Mouse (Mus musculus) layer of hippocampus, postnatal 14 days (tissue): Measurements from ENCODE around the gene Nfe2. TPM values are rescaled to one million over a fixed set of nuclear protein-coding genes. Genes with fewer than 3 reads are reported as not detected.

Source experiments
- DNase-seq, 2 experiments: peaks; one replicate each; pipeline ENCODE4 v3.0.0; 2021 to 2022; ENCODE audit warnings: low spot score in 2 of 2, mixed read lengths in 1 of 2
- long read RNA-seq, 2 experiments: library from polyadenylated mRNA; stranded (forward); transcript quantifications; one replicate each; pipeline ENCODE4 v2.0.0; 2021
- total RNA-seq, 2 experiments: library from RNA; stranded (reverse); gene quantifications; 2 replicates each; pipeline ENCODE4 v1.2.3; 2021

Gene Nfe2
- not detected for total RNA-seq
- long read RNA-seq, experiment 1, result 0 reads
- long read RNA-seq, experiment 2, result 0 reads

- DNase-seq, result no peak
These were observed at the start of gene Nfe2 for GRCm38 (mm10) chr15:103257790-103258728. Gene Nfe2, minus strand, starts transcription at chr15:103258403.

GRCm38 (mm10) chr15:103307125-103307524 lies 48.9 kb upstream of the Nfe2 start:
- DNase-seq, result peak; percentile 92 to 95

- DNase-seq, result no peak
These were observed 47.8 kb upstream of the Nfe2 start for GRCm38 (mm10) chr15:103305792-103306645.

GRCm38 (mm10) chr15:103305070-103305678 lies 47.0 kb upstream of the Nfe2 start:
- DNase-seq, result peak; percentile 95 to 99

GRCm38 (mm10) chr15:103304616-103304969 lies 46.4 kb upstream of the Nfe2 start:
- no peak for DNase-seq

GRCm38 (mm10) chr15:103303916-103304615 lies 45.9 kb upstream of the Nfe2 start:
- no peak for DNase-seq

- DNase-seq, result no peak
These were observed 44.3 kb upstream of the Nfe2 start for GRCm38 (mm10) chr15:103302341-103303021.

- no peak for DNase-seq
These were observed 43.5 kb upstream of the Nfe2 start for GRCm38 (mm10) chr15:103301547-103302340.

- DNase-seq, result no peak
These were observed 42.8 kb upstream of the Nfe2 start for GRCm38 (mm10) chr15:103301046-103301445.

- no peak for DNase-seq
These were observed 42.4 kb upstream of the Nfe2 start for GRCm38 (mm10) chr15:103300560-103300959.

- DNase-seq, result no peak
These were observed 41.9 kb upstream of the Nfe2 start for GRCm38 (mm10) chr15:103300067-103300471.

GRCm38 (mm10) chr15:103299644-103300043 lies 41.4 kb upstream of the Nfe2 start:
- DNase-seq, result no peak

- DNase-seq, result no peak
These were observed 40.8 kb upstream of the Nfe2 start for GRCm38 (mm10) chr15:103298861-103299616.

- DNase-seq, result no peak
These were observed 39.8 kb upstream of the Nfe2 start for GRCm38 (mm10) chr15:103298026-103298425.

- DNase-seq, result no peak
These were observed 39.1 kb upstream of the Nfe2 start for GRCm38 (mm10) chr15:103297313-103297712.

- no peak for DNase-seq
These were observed 37.6 kb upstream of the Nfe2 start for GRCm38 (mm10) chr15:103295851-103296250.

- no peak for DNase-seq
These were observed 36.4 kb upstream of the Nfe2 start for GRCm38 (mm10) chr15:103294649-103295048.

- no peak for DNase-seq
These were observed 35.2 kb upstream of the Nfe2 start for GRCm38 (mm10) chr15:103293375-103293774.
